Mouse (Mus musculus): ENCODE measurements around the gene Fer1l4.

Gene Fer1l4

GRCm38 (mm10) chr2:156007888-156008532 lies 44.7 kb downstream of the Fer1l4 start, which contains the start of the genes 6430550D23Rik and Ergic3:
TSS of gene 6430550D23Rik (minus strand) at chr2:156007977.
TSS of gene Ergic3 (plus strand) at chr2:156008045.
- peak; percentile 98 for DNase-seq (ENCODE audit: low spot score)

GRCm38 (mm10) chr2:156005393-156005792 lies 47.4 kb downstream of the Fer1l4 start:
- DNase-seq (ENCODE audit: low spot score) = no peak

GRCm38 (mm10) chr2:155991863-155992321 lies 60.9 kb downstream of the Fer1l4 start:
- DNase-seq (ENCODE audit: low spot score) = no peak

GRCm38 (mm10) chr2:155991151-155991550 lies 61.6 kb downstream of the Fer1l4 start:
- no peak for DNase-seq (ENCODE audit: low spot score)

GRCm38 (mm10) chr2:155989085-155989484 lies 63.7 kb downstream of the Fer1l4 start:
- DNase-seq (ENCODE audit: low spot score) = peak; percentile 42

- DNase-seq (ENCODE audit: low spot score) = no peak
These were observed 65.6 kb downstream of the Fer1l4 start for GRCm38 (mm10) chr2:155987131-155987530.

GRCm38 (mm10) chr2:155985776-155986175 lies 67.0 kb downstream of the Fer1l4 start:
- no peak for DNase-seq (ENCODE audit: low spot score)

- DNase-seq (ENCODE audit: low spot score) = no peak
These were observed 73.3 kb downstream of the Fer1l4 start for GRCm38 (mm10) chr2:155979328-155979991.

- no peak for DNase-seq (ENCODE audit: low spot score)
These were observed 78.5 kb downstream of the Fer1l4 start for GRCm38 (mm10) chr2:155974087-155974731.

- DNase-seq (ENCODE audit: low spot score) = no peak
These were observed 79.4 kb downstream of the Fer1l4 start for GRCm38 (mm10) chr2:155973348-155973747.

All from yolk sac, embryonic 10.5 days (tissue).